Mouse (Mus musculus): ENCODE results near the gene Zfp810. TPM values are rescaled to one million over a fixed set of nuclear protein-coding genes. Genes with fewer than 3 reads are reported as not detected.
"Not testable (repeated sequence)": the region's sequence is repeated elsewhere in the genome, so short reads cannot be mapped to it uniquely, and the experiment has no call there.

Gene Zfp810
- polyA plus RNA-seq, 1 experiment from 2014 or later, result 36.8 TPM

DNA sequence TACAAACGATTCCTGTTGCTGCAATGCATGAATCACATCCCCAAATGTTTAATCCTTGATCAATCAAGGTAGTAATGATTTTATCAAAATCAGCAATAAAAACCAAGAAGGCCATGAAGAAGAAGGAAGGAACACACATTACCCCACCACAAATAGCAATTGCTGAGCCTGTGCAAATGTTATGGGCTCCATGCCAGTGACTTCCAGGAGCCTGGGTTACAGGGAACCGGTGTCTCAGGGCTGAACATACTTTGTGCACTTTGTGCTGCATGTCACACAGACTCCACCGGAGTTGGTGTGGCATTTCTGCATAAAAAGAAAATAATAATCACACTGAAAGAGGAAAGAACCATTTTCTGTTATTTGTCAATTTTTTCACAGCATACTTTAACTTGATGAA is 6.6 kb upstream of the Zfp810 start:
- H3K4me3 ChIP-seq (replicated peaks), result no peak overlapping the region
- H3K4me2 ChIP-seq, result no peak overlapping the region
- no peak overlapping the region for H3K9ac ChIP-seq
- H3K36me3 ChIP-seq (replicated peaks), result no peaks in the 10 kb centered on the region
- ATAC-seq (ENCODE audit: low FRiP score), result no peak
- no peaks in the 10 kb centered on the region for H3K4me1 ChIP-seq
- no peak overlapping the region for H3K27ac ChIP-seq
- peaks cover 6% of the 10 kb centered on the region; the same call in 1 of the 2 replicates for H3K9me3 ChIP-seq
- H3K27me3 ChIP-seq, result no peaks in the 10 kb centered on the region
- 87% methylated on average over 3 of the region's 3 CpGs for WGBS

DNA sequence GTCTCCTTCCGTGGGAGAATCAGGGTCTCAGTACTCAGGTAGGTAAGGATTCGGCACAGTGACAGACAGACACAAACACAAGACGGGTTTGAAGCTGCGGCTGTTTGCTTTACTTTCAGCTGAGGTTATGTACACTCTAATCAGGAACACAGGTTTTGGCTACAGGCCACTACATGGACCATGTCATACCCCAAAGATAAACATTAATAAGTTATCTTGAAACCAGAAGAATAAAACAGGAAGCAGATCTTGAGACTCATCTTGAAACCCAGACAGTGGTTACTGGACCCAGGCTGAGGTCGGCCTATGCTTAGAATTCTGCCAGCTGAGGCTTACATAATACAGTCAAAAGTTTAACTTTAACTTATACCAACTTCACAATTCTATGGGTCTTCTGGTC is 5.8 kb upstream of the Zfp810 start:
- no peak for ATAC-seq (ENCODE audit: low FRiP score)
- H3K9me3 ChIP-seq, result peaks cover 6% of the 10 kb centered on the region; the same call in 1 of the 2 replicates
- H3K27ac ChIP-seq, result no peak overlapping the region
- WGBS, result 93% methylated on average over 5 of the region's 5 CpGs
- no peaks in the 10 kb centered on the region for H3K27me3 ChIP-seq
- H3K4me1 ChIP-seq, result no peaks in the 10 kb centered on the region
- H3K4me2 ChIP-seq, result no peak overlapping the region
- H3K9ac ChIP-seq, result no peak overlapping the region
- H3K36me3 ChIP-seq (replicated peaks), result no peaks in the 10 kb centered on the region
- no peak overlapping the region for H3K4me3 ChIP-seq (replicated peaks)

DNA sequence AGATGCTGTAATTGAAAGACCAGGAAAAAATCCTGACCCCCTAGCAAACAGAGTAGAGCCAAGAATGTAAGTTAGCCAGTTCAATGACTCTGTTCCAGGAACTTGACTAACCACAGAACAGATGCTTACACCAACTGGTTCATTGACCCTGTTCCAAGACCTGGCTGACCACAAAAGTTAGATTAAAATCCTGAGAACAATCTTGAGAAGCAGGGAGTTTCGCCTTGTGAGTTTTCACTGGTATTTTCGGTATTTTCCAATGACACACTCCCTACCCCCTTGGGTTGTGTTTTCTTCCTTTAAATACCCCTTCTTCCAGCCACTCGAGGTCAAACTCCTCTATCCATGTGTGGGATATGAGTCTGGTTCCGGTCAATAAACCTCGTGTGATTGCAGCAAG is 2.2 kb upstream of the Zfp810 start:
- H3K27me3 ChIP-seq, result no peaks in the 10 kb centered on the region
- no peak overlapping the region for H3K4me3 ChIP-seq (replicated peaks)
- 91% methylated on average over 5 of the region's 5 CpGs for WGBS
- H3K4me2 ChIP-seq, result no peak overlapping the region
- no peak overlapping the region for H3K27ac ChIP-seq
- ATAC-seq (ENCODE audit: low FRiP score), result no peak
- H3K9me3 ChIP-seq, result no peaks in the 10 kb centered on the region
- no peak overlapping the region for H3K9ac ChIP-seq
- H3K36me3 ChIP-seq (replicated peaks), result peaks cover 7% of the 10 kb centered on the region
- H3K4me1 ChIP-seq, result peaks cover 15% of the 10 kb centered on the region

DNA sequence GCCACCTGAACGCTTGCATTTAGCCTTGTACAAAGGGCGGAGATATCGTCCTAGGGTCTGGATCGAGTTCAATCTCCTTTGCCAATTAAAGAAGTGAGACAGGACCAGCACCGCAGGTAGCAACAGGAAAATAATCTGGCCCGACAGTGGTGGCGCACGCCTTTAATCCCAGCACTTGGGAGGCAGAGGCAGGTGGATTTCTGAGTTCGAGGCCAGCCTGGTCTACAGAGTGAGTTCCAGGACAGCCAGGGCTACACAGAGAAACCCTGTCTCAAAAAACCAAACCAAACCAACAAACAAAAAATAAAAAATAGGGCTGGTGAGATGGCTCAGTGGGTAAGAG is 443 bp upstream of the Zfp810 start:
- Histone ChIP-seq H3K36me3 (replicated peaks) (peaks cover 24% of the 10 kb centered on the region), H3K4me2 (peak overlapping the region; percentile 79), H3K4me1 (peaks cover 15% of the 10 kb centered on the region), H3K27ac (peak overlapping the region; percentile 88; the same call in 1 of the 2 replicates), H3K4me3 (replicated peaks) (peak overlapping the region; percentile 91)
- not testable (repeated sequence) for H3K9ac ChIP-seq; H3K27me3 ChIP-seq; H3K9me3 ChIP-seq; ATAC-seq (ENCODE audit: low FRiP score)
- 13% methylated on average over 9 of the region's 9 CpGs for WGBS

DNA sequence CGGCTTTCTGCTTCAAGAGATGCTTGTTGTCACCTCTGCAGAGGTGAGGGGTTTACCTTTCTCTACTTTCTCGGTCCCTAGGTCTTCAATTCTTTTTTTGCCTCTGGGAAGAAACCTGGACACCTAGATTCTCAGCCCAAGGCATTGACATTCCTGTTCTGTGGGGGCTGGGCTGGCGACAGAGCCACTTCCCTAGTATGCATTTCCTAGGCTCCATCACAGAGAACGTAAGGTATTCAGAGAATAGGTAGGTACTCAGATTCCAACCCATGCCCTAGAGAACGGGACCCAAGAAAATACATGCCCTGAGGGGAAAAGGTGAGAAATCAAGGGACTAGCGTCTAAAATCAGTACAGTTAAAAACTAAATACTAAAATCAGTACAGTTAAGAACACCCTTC is 722 bp downstream of the Zfp810 start:
- 17% methylated on average over 6 of the region's 6 CpGs for WGBS
- Histone ChIP-seq H3K36me3 (replicated peaks) (peaks cover 35% of the 10 kb centered on the region), H3K9me3 (0 out of 2 replicates have a peak, but pooled peaks cover 6% of the 10 kb centered on the region), H3K4me3 (replicated peaks) (peak overlapping the region; percentile 91), H3K9ac (peak overlapping the region; percentile 98), H3K4me1 (peaks cover 15% of the 10 kb centered on the region), H3K27ac (peak overlapping the region; percentile 88; the same call in 1 of the 2 replicates), H3K4me2 (peak overlapping the region; percentile 79), H3K27me3 (no peaks in the 10 kb centered on the region)
- no peak; the same call in 1 of the 2 replicates for ATAC-seq (ENCODE audit: low FRiP score)

DNA sequence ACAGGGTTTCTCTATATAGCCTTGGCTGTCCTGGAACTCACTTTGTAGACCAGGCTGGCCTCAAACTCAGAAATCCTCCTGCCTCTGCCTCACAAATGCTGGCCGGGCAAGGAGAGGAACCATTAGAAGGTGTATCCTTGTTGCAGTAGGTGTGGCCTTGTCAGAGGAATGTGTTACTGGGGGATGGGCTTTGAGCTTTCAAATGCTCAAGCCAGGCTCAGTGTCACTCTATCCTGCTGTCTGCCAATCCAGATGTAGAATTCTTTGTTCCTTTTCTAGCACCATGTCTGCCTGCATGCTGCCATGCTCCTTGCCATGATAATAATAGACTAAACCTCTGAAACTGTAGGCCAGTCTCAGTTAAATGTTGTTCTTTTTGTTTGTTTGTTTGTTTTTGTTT is 5.2 kb downstream of the Zfp810 start:
- H3K4me3 ChIP-seq (replicated peaks), result no peak overlapping the region
- no peak overlapping the region for H3K9ac ChIP-seq
- H3K36me3 ChIP-seq (replicated peaks), result peaks cover 73% of the 10 kb centered on the region
- no peak for ATAC-seq (ENCODE audit: low FRiP score)
- 0 out of 2 replicates have a peak, but pooled peaks cover 6% of the 10 kb centered on the region for H3K9me3 ChIP-seq
- WGBS, result 89% methylated on average over 1 of the region's 1 CpGs
- no peaks in the 10 kb centered on the region for H3K27me3 ChIP-seq
- peaks cover 15% of the 10 kb centered on the region for H3K4me1 ChIP-seq
- H3K4me2 ChIP-seq, result no peak overlapping the region
- H3K27ac ChIP-seq, result no peak overlapping the region

DNA sequence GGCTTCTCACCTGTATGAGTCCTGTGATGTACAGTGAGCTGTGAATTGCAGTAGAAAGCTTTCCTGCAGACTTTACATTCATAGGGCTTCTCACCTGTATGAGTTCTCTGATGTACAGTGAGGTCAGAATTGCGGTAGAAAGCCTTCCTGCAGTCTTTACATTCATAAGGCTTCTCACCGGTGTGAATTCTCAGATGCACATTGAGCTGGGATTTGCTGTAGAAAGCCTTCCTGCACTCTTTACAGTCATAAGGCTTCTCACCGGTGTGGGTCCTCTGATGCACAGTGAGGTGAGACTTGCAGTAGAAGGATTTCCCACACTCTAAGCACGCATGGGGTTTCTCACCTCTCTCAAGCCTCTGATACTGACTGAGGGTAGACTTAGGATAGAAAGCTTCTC is 28.7 kb downstream of the Zfp810 start:
- no peaks in the 10 kb centered on the region for H3K27me3 ChIP-seq
- WGBS, result 99% methylated on average over 4 of the region's 4 CpGs
- no peak overlapping the region for H3K27ac ChIP-seq
- peaks cover 66% of the 10 kb centered on the region for H3K9me3 ChIP-seq
- no peak overlapping the region for H3K4me2 ChIP-seq
- no peak overlapping the region for H3K9ac ChIP-seq
- ATAC-seq (ENCODE audit: low FRiP score), result no peak
- no peak overlapping the region for H3K4me3 ChIP-seq (replicated peaks)
- H3K36me3 ChIP-seq (replicated peaks), result peaks cover 85% of the 10 kb centered on the region
- no peaks in the 10 kb centered on the region for H3K4me1 ChIP-seq

DNA sequence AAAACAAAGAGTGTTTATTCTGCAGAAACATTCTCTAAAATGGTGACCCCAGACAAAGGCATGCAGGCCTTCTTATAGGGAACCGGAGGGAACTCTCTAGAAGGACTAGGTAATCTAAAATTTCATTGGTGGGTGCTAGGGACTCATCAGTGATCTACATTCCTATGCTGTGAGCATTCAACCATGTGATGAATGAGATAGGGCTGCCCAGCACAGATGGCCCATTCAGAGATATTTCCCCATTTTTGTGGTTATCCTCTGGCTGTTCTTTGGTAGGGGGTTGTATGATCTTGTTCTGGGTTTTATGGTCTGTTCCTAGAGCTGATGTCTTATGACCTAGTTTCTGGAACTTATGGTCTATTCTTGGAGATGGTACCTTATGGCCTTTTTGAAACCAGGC is 38.6 kb downstream of the Zfp810 start:
- Histone ChIP-seq H3K27me3 (no peaks in the 10 kb centered on the region), H3K36me3 (replicated peaks) (peaks cover 8% of the 10 kb centered on the region), H3K4me1 (no peaks in the 10 kb centered on the region), H3K9me3 (no peaks in the 10 kb centered on the region), H3K4me3 (replicated peaks) (no peak overlapping the region), H3K9ac (no peak overlapping the region), H3K4me2 (no peak overlapping the region), H3K27ac (no peak overlapping the region)
- WGBS, result 100% methylated on average over 1 of the region's 1 CpGs
- ATAC-seq (ENCODE audit: low FRiP score), result no peak

DNA sequence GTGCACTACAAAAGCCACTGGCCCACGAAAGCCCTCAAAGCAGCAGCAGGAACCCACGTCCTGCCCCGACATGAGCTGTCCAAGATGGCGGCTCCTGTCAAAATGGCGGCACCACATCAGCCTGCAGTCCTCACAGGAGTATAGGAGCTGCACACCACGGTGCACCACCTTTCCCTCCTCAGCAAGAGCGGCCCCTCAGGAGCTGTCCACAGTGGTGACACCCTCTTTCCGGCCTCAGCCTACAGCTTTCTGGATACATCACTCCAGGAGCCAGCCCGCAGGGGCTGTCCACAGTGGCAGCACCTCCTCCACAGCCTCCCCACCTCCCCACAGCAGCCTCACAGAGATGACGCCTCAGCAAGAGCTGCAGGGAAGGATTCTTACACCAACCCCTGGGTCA is 44.8 kb downstream of the Zfp810 start:
- Histone ChIP-seq H3K9ac (no peak overlapping the region), H3K36me3 (replicated peaks) (no peaks in the 10 kb centered on the region), H3K4me3 (replicated peaks) (no peak overlapping the region), H3K9me3 (no peaks in the 10 kb centered on the region), H3K27ac (no peak overlapping the region), H3K4me2 (no peak overlapping the region), H3K4me1 (no peaks in the 10 kb centered on the region), H3K27me3 (no peaks in the 10 kb centered on the region)
- no peak for ATAC-seq (ENCODE audit: low FRiP score)
- 91% methylated on average over 10 of the region's 10 CpGs for WGBS

DNA sequence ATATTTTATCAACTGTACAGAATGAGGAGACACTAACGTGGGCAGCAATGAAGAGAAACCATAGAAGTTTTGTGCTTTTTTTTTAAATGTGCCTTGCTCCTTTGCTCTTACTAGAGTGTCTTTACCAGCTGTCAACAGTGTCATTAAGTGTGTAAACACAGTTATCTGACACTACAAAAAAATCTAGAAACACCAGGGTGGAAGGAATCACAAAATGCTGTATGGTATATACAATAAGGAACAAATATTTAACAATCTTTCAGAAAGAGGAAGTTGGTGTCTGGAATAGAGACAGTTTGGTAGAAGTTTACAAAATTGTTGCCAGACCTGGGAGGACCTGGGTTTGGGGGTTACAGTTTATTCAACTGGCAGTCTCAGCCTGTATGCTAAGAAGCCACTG is 45.9 kb downstream of the Zfp810 start:
- ATAC-seq (ENCODE audit: low FRiP score), result no peak
- no peak overlapping the region for H3K4me2 ChIP-seq
- no peaks in the 10 kb centered on the region for H3K27me3 ChIP-seq
- no peak overlapping the region for H3K4me3 ChIP-seq (replicated peaks)
- WGBS, result 87% methylated on average over 1 of the region's 1 CpGs
- no peaks in the 10 kb centered on the region for H3K9me3 ChIP-seq
- no peak overlapping the region for H3K27ac ChIP-seq
- H3K4me1 ChIP-seq, result no peaks in the 10 kb centered on the region
- H3K36me3 ChIP-seq (replicated peaks), result peaks cover 10% of the 10 kb centered on the region
- no peak overlapping the region for H3K9ac ChIP-seq

DNA sequence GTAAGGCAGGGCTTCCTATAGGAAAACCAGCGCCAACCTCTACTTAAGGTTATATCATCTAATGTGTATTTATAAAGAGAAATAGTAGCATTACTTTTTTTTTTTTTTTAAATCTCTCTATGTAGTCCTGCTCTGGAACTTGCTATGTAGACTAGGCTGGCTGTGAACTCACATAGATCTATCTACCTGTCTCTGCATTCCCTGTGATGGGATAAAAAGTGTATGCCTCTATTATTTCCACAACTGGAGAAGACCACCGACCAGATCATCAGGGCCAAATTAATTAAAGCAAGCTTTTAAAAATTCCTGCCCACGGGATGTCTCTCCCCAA is 47.4 kb downstream of the Zfp810 start:
- Histone ChIP-seq H3K4me2 (peak overlapping the region; percentile 66), H3K36me3 (replicated peaks) (peaks cover 25% of the 10 kb centered on the region), H3K27ac (no peak overlapping the region), H3K9me3 (peaks cover 12% of the 10 kb centered on the region), H3K9ac (no peak overlapping the region), H3K4me3 (replicated peaks) (peak overlapping the region; percentile 59), H3K27me3 (no peaks in the 10 kb centered on the region), H3K4me1 (no peaks in the 10 kb centered on the region)
- no peak for ATAC-seq (ENCODE audit: low FRiP score)
- WGBS, result 29% methylated on average over 3 of the region's 3 CpGs

DNA sequence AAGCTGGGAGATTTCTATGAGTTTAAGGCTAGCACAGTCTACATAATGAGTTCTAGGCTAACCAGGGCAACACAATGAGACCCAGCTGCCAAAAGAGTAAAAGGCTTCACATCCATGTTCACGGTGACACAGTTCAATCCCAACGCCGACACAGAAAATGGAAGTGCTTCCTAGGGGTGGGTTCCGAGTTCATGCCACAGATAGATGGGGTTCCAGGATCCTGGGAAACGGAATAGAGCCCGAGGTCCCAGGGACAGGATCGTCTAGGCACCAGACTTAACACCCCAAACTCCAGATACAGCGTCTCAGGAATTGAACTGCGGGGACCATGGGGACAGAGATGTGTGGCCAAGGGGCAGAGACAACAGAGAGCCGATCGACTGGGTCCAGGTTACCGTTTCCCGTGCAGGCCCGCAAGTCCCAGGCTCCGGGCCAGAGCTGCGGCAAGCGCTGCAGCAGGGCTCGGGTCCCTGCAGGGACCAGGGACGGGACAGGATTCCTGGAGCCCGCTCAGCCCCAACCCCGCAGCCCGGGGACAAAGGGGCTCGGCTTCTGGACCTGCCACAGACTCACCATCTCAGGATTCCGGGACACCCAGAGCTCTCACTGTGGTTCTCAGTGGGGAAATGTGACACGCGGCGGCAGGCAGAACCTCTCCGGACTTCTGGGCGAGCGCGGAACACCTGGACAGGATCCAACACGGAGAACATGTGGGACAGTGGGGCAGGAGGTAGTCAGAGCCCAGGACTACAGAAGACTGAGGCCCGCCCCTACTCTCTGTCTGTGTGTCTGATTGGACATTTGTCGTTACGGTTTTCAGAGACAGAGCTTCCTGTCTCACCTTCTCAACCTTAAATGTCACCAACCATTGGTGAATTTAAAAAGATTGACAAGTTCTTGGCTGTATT is 48.0 kb downstream of the Zfp810 start, which contains the start of gene Zfp599:
Gene Zfp599, minus strand, starts transcription at position 712 of the 908 bp plus-strand sequence.
- ATAC-seq (ENCODE audit: low FRiP score), result peak; percentile 91
- Histone ChIP-seq H3K9ac (peak within 1 kb of the TSS; percentile 74), H3K27me3 (no peaks in the 10 kb centered on the region), H3K4me1 (no peaks in the 10 kb centered on the region), H3K4me3 (replicated peaks) (peak within 1 kb of the TSS; percentile 59), H3K4me2 (peak within 1 kb of the TSS; percentile 66), H3K9me3 (peaks cover 12% of the 10 kb centered on the region), H3K27ac (no peak within 1 kb of the TSS), H3K36me3 (replicated peaks) (peaks cover 26% of the 10 kb centered on the region)
- WGBS, result 1% methylated on average over 35 of the region's 35 CpGs

DNA sequence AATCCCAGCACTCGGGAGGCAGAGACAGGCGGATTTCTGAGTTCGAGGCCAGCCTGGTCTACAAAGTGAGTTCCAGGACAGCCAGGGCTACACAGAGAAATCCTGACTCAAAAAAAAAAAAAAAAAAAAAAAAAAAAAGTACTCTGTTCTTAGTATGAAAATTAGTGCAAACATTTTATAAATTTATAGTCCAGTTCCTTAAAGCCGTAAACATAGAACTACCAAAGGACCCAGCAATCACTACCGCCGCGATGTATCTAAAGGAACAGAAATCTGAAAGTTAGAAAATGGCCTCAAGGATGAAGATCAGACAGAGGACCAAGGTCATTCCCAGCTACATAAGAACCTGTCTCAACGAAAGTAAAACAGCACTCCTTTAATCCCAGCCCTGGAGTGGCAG is 48.7 kb downstream of the Zfp810 start:
- Histone ChIP-seq H3K4me3 (replicated peaks) (peak overlapping the region; percentile 59), H3K27ac (no peak overlapping the region), H3K27me3 (no peaks in the 10 kb centered on the region), H3K9me3 (peaks cover 15% of the 10 kb centered on the region), H3K4me1 (no peaks in the 10 kb centered on the region), H3K36me3 (replicated peaks) (peaks cover 31% of the 10 kb centered on the region), H3K9ac (peak overlapping the region; percentile 74), H3K4me2 (peak overlapping the region; percentile 66)
- ATAC-seq (ENCODE audit: low FRiP score), result no peak
- 82% methylated on average over 8 of the region's 8 CpGs for WGBS
